Mouse (Mus musculus): ENCODE data around the gene Tmem132a.

DNA sequence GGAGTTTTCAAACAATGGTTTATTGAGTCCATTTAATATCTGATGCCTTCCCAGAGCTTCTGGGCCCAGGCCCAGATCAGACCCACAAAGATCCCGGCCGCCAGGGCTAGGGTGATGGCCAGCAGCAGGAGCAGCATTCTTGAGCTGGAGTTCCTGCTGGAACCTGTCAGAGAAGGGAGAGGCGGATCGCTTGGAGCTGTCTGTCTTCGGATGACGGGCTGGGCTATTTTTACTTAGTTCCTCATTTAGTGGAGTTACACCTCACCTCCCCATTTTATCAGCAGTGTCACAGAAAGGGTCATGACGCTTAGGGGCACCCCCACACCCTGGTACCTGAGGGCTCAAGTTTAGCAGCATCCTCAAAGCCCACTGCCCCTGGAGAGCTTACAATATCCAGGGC, 44.6 kb upstream of the Tmem132a start:
- TF ChIP-seq CTCF (IDR thresholded peaks at IDR 0.05; ENCODE audit: extremely low read depth, insufficient read depth, insufficient read length, insufficient replicate concordance) (no peak), POLR2A (IDR thresholded peaks at IDR 0.05; ENCODE audit: low read depth, low read length) (no peak)
